Mouse (Mus musculus) myocyte (in vitro differentiated cells): Measurements from ENCODE around the gene Krt15.

Experiments
- MYOD1 ChIP-seq, 3 experiments: IDR thresholded peaks; one replicate each; pipeline ENCODE4 v1.6.1; 2011; ENCODE audit warnings: control low read depth in 2 of 3, low read depth in 2 of 3, mild to moderate bottlenecking in 2 of 3, moderate library complexity in 1 of 3; ENCODE audit not compliant: insufficient read length in 2 of 3, control insufficient read depth in 1 of 3
- POLR2A ChIP-seq: IDR thresholded peaks from one replicate; pipeline ENCODE4 v1.6.1; 2011; ENCODE audit warnings: low read depth, mild to moderate bottlenecking, control low read depth, moderate library complexity; ENCODE audit not compliant: insufficient read length

DNA sequence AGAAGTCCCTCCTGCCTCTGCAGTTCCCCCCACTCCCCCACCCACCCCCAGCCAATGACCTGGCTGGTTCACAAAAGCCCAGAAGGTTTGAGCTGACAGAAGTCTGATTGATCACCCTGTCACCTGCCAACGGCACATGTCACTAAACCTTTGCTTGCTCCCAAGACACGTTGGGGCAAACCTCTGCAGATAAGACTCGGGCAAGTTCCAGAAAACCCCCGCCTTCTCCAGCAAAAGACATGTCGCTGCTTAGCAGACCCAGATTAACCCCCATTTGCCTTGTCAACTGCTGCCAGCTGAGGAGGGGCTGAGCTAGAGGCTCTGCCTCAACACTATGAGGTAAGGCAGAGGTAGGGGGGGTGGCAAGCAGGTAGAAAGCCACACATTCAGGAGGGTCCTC lies 831 bp upstream of the Krt15 start:
- TF ChIP-seq POLR2A = no peak
- TF ChIP-seq MYOD1 (IDR thresholded peaks at IDR 0.05; ENCODE audit: control insufficient read depth in 1 of 3, insufficient read length in 2 of 3, low read depth in 2 of 3) = no peak
